In the genomic region with DNA sequence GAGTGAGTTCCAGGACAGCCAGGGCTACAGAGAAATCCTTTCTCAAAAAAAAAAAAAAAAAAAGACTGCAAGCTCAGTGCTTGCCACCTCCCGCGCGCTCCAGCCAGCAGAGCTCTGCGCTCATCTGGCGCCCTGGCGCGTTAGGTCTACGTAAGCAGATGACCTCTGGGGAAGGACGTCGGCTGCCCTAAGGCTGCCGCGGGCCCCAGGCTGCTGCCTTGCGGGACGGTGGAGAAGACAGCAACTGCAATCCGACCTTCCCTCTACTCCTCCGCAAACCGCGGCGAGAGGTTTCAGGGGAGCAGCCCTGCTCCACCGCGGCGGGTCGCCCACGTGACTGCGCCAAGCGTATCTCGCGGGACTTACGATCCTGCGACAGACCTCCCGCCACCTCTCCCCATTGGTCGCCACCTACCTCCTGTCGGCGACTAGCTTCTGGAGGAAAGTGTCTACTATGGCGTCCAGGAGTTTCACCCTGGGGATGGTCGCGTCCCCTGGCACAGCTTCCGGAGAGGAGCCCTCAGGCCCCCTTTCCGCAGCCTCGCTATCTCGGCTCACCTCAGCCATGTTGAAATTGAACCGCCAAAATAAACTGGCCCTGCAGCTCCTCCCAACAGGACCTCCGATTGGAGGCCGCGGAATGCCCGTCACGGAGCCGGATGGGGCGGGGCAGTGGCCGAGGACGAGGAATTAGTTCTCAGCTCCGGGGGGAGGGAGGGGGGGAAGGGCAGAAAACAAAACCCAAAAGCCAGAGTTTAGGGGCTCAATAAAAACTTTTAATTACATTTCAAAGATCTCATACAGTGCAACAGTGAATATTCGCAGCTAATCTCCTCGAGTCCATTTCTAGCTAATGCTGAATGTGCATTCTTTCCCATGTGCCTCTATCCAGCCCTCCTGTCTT, we compare ENCODE assay signal across 8 mouse cellular contexts. TPM values are rescaled to one million over a fixed set of nuclear protein-coding genes. Genes with fewer than 3 reads are reported as not detected.
DNase-seq lines count a peak whose midpoint lies in the region; ATAC-seq lines count a peak whose summit lies in the region.

A gene (minus strand): TSS at position 591 of the 904 bp plus-strand sequence.

- peak within 1 kb of the TSS; percentile 77 for H3K9ac ChIP-seq in hindbrain, embryonic 14.5 days

- H3K4me1 ChIP-seq in hindbrain, embryonic 14.5 days (replicated peaks; ENCODE audit: control insufficient read depth, insufficient read depth, low read length): peaks cover 12% of the 10 kb centered on the region

- H3K27me3 ChIP-seq in hindbrain, embryonic 14.5 days (ENCODE audit: control insufficient read depth, insufficient read depth, low read length): no peaks in the 10 kb centered on the region

- WGBS in hindbrain, embryonic 14.5 days: under 1% methylated on average over 54 of the region's 54 CpGs

- H3K27ac ChIP-seq in hindbrain, embryonic 14.5 days: peak within 1 kb of the TSS; percentile 86

- H3K4me2 ChIP-seq in hindbrain, embryonic 14.5 days (replicated peaks): peak within 1 kb of the TSS; percentile 73

- no peaks in the 10 kb centered on the region for H3K9me3 ChIP-seq in hindbrain, embryonic 14.5 days (ENCODE audit: control insufficient read depth, low read length)

- H3K36me3 ChIP-seq in hindbrain, embryonic 14.5 days (replicated peaks; ENCODE audit: control insufficient read depth, insufficient read depth): peaks cover 41% of the 10 kb centered on the region

- peak within 1 kb of the TSS; percentile 56 for H3K4me3 ChIP-seq in hindbrain, embryonic 14.5 days (replicated peaks; ENCODE audit: low read length)

- peak; percentile 96 for DNase-seq in R1 (ENCODE audit: low read depth, low spot score)
- DNase-seq in cerebellum, postnatal 25 days: peak; percentile 88 to 94
- DNase-seq in frontal cortex, postnatal 25 days (ENCODE audit: low spot score in 2 of 2): peak; percentile 80
- DNase-seq in hindbrain, embryonic 14.5 days (ENCODE audit: low spot score): peak; percentile 81
- peak; percentile 88 for DNase-seq in layer of hippocampus, postnatal 36 days
- DNase-seq in lung, postnatal 36 days: peak; percentile 97
- peak; percentile 95 for DNase-seq in retina, postnatal 1 day
- peak; percentile 84 to 87 for DNase-seq in urinary bladder, adult 18-20 months (ENCODE audit: low spot score in 2 of 2)

- ATAC-seq in hindbrain, embryonic 14.5 days (ENCODE audit: low FRiP score): peak; percentile 89

RNA-seq across cellular contexts. Expression of the gene that starts here (rescaled TPM):
- 26.0 and 27.4 TPM in 2 replicates for polyA plus RNA-seq in hindbrain, embryonic 14.5 days (2014; fragmentation: Nextera tagmentation; extraction: Ambion mirVana)
- total RNA-seq in layer of hippocampus, postnatal 36 days (2021): 1 to 10 TPM; 5.3 to 6.3 TPM

Comparison
In these comparisons a context has a peak if more than half of its experiments do, and no peak if none do; other contexts are left out.
1. Peak in every context shown above with its lines: DNase-seq, ATAC-seq, H3K4me3 ChIP-seq and H3K27ac ChIP-seq.